Comparison of ENCODE assay signal across 8 mouse cellular contexts in the genomic region with DNA sequence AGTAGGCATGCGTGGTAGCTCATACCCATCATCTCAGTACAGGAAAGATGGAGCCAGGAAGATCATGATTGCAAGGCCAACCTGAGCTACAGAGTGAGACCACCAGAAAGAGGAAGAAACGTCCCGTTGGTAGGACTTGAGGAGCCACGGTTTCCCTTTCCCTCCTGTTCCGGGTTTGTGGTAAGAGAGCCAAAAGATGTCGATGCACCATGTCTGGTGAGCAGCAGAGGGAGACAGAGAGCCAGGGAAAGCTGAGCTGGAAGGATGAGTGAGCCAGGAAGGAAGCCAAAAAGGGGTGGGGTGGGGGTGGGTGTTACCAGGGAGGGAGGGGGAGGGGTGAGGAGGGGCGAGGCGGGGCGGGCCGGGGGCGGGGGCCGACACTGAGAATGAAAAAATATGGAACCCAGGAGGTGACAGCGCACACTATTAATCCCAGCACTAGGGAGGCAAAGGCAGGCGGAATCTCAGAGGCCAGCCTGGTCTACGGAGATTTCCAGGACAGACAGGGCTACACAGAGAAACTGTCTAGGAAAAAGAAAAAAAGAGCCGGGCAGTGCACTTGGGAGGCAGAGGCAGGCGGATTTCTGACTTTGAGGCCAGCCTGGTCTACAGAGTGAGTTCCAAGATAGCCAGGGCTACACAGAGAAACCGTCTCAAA. TPM values are rescaled to one million over a fixed set of nuclear protein-coding genes. Genes with fewer than 3 reads are reported as not detected.
A peak's percentile ranks its signal among the peaks of the same experiment; 100 is the strongest.
DNase-seq lines count a peak whose midpoint lies in the region; ATAC-seq lines count a peak whose summit lies in the region.

No protein-coding gene starts in this region.

- H3K9me3 ChIP-seq in limb, embryonic 10.5 days (replicated peaks), result no peaks in the 10 kb centered on the region
- no peaks in the 10 kb centered on the region for H3K9me3 ChIP-seq in stomach, embryonic 16.5 days (replicated peaks; ENCODE audit: control insufficient read depth, low read length)

- DNase-seq in 3T3-L1 (ENCODE audit: low read depth, low spot score) (peak; percentile 90), ZHBTc4 (ENCODE audit: low read depth, low spot score) (peak; percentile 95)
- peak; percentile 79 for DNase-seq in embryo, embryonic 9.5 days (ENCODE audit: extremely low spot score)
- DNase-seq in heart, adult 11 months, result peak; percentile 97
- peak; percentile 77 for DNase-seq in kidney, adult 18-20 months
- peak; percentile 82 for DNase-seq in limb, embryonic 10.5 days (ENCODE audit: low spot score)
- peak; percentile 30 to 55 for DNase-seq in monocyte, adult 2 months (ENCODE audit: low read depth in 1 of 2, low spot score in 2 of 2)

- H3K27ac ChIP-seq in limb, embryonic 10.5 days, result 0 out of 2 replicates have a peak overlapping the region, but pooled peaks have one; percentile 44
- H3K27ac ChIP-seq in stomach, embryonic 16.5 days (ENCODE audit: low read length), result no peak overlapping the region

- no peak overlapping the region for H3K4me3 ChIP-seq in limb, embryonic 10.5 days
- peak overlapping the region; percentile 13; the same call in 1 of the 2 replicates for H3K4me3 ChIP-seq in stomach, embryonic 16.5 days (replicated peaks; ENCODE audit: low read length)

- no peaks in the 10 kb centered on the region for H3K27me3 ChIP-seq in limb, embryonic 10.5 days (ENCODE audit: low read depth, poor library complexity, severe bottlenecking)
- no peaks in the 10 kb centered on the region for H3K27me3 ChIP-seq in stomach, embryonic 16.5 days (ENCODE audit: control insufficient read depth, insufficient read depth, low read length)

- peak overlapping the region; percentile 49 for H3K9ac ChIP-seq in stomach, embryonic 16.5 days (ENCODE audit: low read length)

- peaks cover 28% of the 10 kb centered on the region for H3K4me1 ChIP-seq in limb, embryonic 10.5 days
- H3K4me1 ChIP-seq in stomach, embryonic 16.5 days (ENCODE audit: control insufficient read depth, insufficient read depth, low read length), result peaks cover 14% of the 10 kb centered on the region

- H3K36me3 ChIP-seq in limb, embryonic 10.5 days, result no peaks in the 10 kb centered on the region
- H3K36me3 ChIP-seq in stomach, embryonic 16.5 days (ENCODE audit: control insufficient read depth, insufficient read depth, low read length), result no peaks in the 10 kb centered on the region

- whole genome bisulfite sequencing in limb, embryonic 10.5 days, result 25% methylated on average over 18 of the region's 18 CpGs
- 21% methylated on average over 17 of the region's 18 CpGs for WGBS in stomach, embryonic 16.5 days

- H3K4me2 ChIP-seq in stomach, embryonic 16.5 days (ENCODE audit: low read depth, low read length), result peak overlapping the region; percentile 42

- peak; percentile 17; the same call in 1 of the 2 replicates for ATAC-seq in stomach, embryonic 16.5 days (ENCODE audit: insufficient read depth, low FRiP score)

RNA-seq across cellular contexts. Expression of a gene that starts 14.0 kb away (rescaled TPM):
- polyA plus RNA-seq in limb, embryonic 10.5 days (2016; fragmentation: Nextera tagmentation; extraction: Ambion mirVana), result 13.2 and 17.1 TPM in 2 replicates
- polyA plus RNA-seq in stomach, embryonic 16.5 days (2015; fragmentation: Nextera tagmentation; extraction: Ambion mirVana), result 18.4 and 21.7 TPM in 2 replicates

RNA-seq across cellular contexts. Expression of a gene that starts 20.5 kb away (rescaled TPM):
- 70.6 and 95.2 TPM in 2 replicates for polyA plus RNA-seq in limb, embryonic 10.5 days (2016; fragmentation: Nextera tagmentation; extraction: Ambion mirVana)
- 15.1 and 16.2 TPM in 2 replicates for polyA plus RNA-seq in stomach, embryonic 16.5 days (2015; fragmentation: Nextera tagmentation; extraction: Ambion mirVana)

Comparison
In these comparisons a context has a peak if more than half of its experiments do, and no peak if none do; other contexts are left out.
1. DNase-seq: peak in every context shown above with its lines; median percentile 97 in heart, adult 11 months; 95 in ZHBTc4; 90 in 3T3-L1; 82 in limb, embryonic 10.5 days; 79 in embryo, embryonic 9.5 days; 77 in kidney, adult 18-20 months; 42 in monocyte, adult 2 months.